In the genomic region with DNA sequence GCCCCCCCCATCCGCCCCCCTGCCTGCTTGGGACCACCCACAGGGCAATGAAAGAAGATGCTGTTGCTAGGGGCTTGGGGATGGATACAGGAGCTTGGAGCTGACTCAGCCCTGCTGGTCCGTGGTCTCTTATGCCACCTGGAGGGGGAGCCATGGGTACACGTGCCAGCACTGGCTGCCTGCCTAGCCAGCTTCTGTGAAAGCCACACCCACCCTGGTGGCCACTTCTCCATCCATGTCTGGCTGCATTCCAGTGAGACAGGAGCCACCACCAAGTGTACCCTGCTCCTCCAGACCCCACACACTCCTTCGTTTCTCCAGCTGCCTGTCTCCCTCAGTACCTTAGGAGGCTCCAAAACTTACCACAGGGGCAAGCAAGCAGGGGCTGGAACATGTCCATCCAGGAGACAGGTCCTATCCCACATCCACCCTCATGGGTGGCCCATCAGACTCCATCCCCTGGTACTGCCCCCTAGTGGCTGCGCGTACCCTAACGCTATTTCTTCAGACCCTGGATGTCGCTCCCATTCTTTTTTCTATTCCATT, we compare ENCODE assay signal across 8 mouse cellular contexts. TPM values are rescaled to one million over a fixed set of nuclear protein-coding genes. Genes with fewer than 3 reads are reported as not detected.
DNase-seq lines count a peak whose midpoint lies in the region; ATAC-seq lines count a peak whose summit lies in the region.

No protein-coding gene starts in this region.

- peak overlapping the region; percentile 18; the same call in 1 of the 2 replicates for H3K4me2 ChIP-seq in forebrain, embryonic 14.5 days (ENCODE audit: low read length)
- H3K4me2 ChIP-seq in hindbrain, embryonic 12.5 days (replicated peaks): peak overlapping the region; percentile 9; the same call in 1 of the 2 replicates

- intact Hi-C loops in left cerebral cortex, postnatal 10 days (cut with DNase I): loop anchor here (2.0 kb wide), 1 partner anchor 20 kb away; no protein-coding TSS in a partner anchor

- DNase-seq in Muller cell, postnatal 12 days (ENCODE audit: inconsistent ontology term): peak; percentile 89
- peak; percentile 31 for DNase-seq in c-Kit-positive CD71-positive TER-119-positive erythroid progenitor cells, embryonic 14.5 days (ENCODE audit: low spot score)
- peak; percentile 96 for DNase-seq in forebrain, embryonic 14.5 days (ENCODE audit: low spot score)
- peak; percentile 77 to 86 for DNase-seq in left cerebral cortex, postnatal 10 days (ENCODE audit: extremely low spot score in 1 of 2, low spot score in 2 of 2)
- DNase-seq in right cerebral cortex, postnatal 14 days: peak; percentile 78
- peak; percentile 58 for DNase-seq in yolk sac, embryonic 10.5 days (ENCODE audit: low spot score)

- no peak overlapping the region for H3K4me3 ChIP-seq in forebrain, embryonic 14.5 days (ENCODE audit: low read depth, low read length)
- no peak overlapping the region for H3K4me3 ChIP-seq in hindbrain, embryonic 12.5 days
- H3K4me3 ChIP-seq in megakaryocyte, embryonic 14.5 days (replicated peaks): peak overlapping the region; percentile 18

- H3K4me1 ChIP-seq in forebrain, embryonic 14.5 days (ENCODE audit: control insufficient read depth, insufficient read depth, low read length): peaks cover 66% of the 10 kb centered on the region
- H3K4me1 ChIP-seq in hindbrain, embryonic 12.5 days: peaks cover 84% of the 10 kb centered on the region
- H3K4me1 ChIP-seq in megakaryocyte, embryonic 14.5 days: peaks cover 81% of the 10 kb centered on the region

- H3K27ac ChIP-seq in forebrain, embryonic 14.5 days (ENCODE audit: low read depth, low read length): peak overlapping the region; percentile 85
- H3K27ac ChIP-seq in hindbrain, embryonic 12.5 days: peak overlapping the region; percentile 77

- H3K27me3 ChIP-seq in forebrain, embryonic 14.5 days (replicated peaks; ENCODE audit: control insufficient read depth, insufficient read depth, low read length): 0 out of 2 replicates have a peak, but pooled peaks cover 3% of the 10 kb centered on the region
- H3K27me3 ChIP-seq in hindbrain, embryonic 12.5 days: no peaks in the 10 kb centered on the region
- peaks cover 59% of the 10 kb centered on the region for H3K27me3 ChIP-seq in megakaryocyte, embryonic 14.5 days (replicated peaks)

- 12% methylated on average over 8 of the region's 8 CpGs for WGBS in forebrain, embryonic 14.5 days
- 37% methylated on average over 8 of the region's 8 CpGs for WGBS in hindbrain, embryonic 12.5 days

- H3K9ac ChIP-seq in forebrain, embryonic 14.5 days (ENCODE audit: low read length): no peak overlapping the region; the same call in 1 of the 2 replicates
- H3K9ac ChIP-seq in hindbrain, embryonic 12.5 days: no peak overlapping the region

- peak; percentile 64 for ATAC-seq in forebrain, embryonic 14.5 days
- ATAC-seq in hindbrain, embryonic 12.5 days (ENCODE audit: low FRiP score): peak; percentile 53

- H3K36me3 ChIP-seq in forebrain, embryonic 14.5 days (ENCODE audit: control insufficient read depth, insufficient read depth, low read length): no peaks in the 10 kb centered on the region
- peaks cover 17% of the 10 kb centered on the region for H3K36me3 ChIP-seq in hindbrain, embryonic 12.5 days
- H3K36me3 ChIP-seq in megakaryocyte, embryonic 14.5 days (replicated peaks; ENCODE audit: low read length): peaks cover 50% of the 10 kb centered on the region

- H3K9me3 ChIP-seq in forebrain, embryonic 14.5 days (replicated peaks; ENCODE audit: control insufficient read depth, low read length): no peaks in the 10 kb centered on the region
- H3K9me3 ChIP-seq in hindbrain, embryonic 12.5 days (replicated peaks): no peaks in the 10 kb centered on the region
- no peaks in the 10 kb centered on the region for H3K9me3 ChIP-seq in megakaryocyte, embryonic 14.5 days

RNA-seq across cellular contexts. Expression of gene Bahcc1, which starts 29.7 kb away (rescaled TPM):
- polyA plus RNA-seq in forebrain, embryonic 14.5 days (2014; fragmentation: Nextera tagmentation; extraction: Ambion mirVana): 12.6 and 14.5 TPM in 2 replicates
- 21.9 and 23.8 TPM in 2 replicates for polyA plus RNA-seq in hindbrain, embryonic 12.5 days (2016; fragmentation: Nextera tagmentation; extraction: Ambion mirVana)
- total RNA-seq in left cerebral cortex, postnatal 10 days (2021): 10 to 100 TPM; 19.7 to 20.6 TPM
- 10.2 and 26.1 TPM in 2 replicates for polyA plus RNA-seq in megakaryocyte, embryonic 14.5 days (2012; ENCODE audit: insufficient read depth, low replicate concordance)

Comparison
In these comparisons a context has a peak if more than half of its experiments do, and no peak if none do; other contexts are left out.
1. DNase-seq: peak in every context shown above with its lines; median percentile 96 in forebrain, embryonic 14.5 days; 89 in Muller cell, postnatal 12 days; 82 in left cerebral cortex, postnatal 10 days; 78 in right cerebral cortex, postnatal 14 days; 58 in yolk sac, embryonic 10.5 days; 31 in c-Kit-positive CD71-positive TER-119-positive erythroid progenitor cells, embryonic 14.5 days.